41 mouse cellular contexts compared by ENCODE assay signal in the genomic region with DNA sequence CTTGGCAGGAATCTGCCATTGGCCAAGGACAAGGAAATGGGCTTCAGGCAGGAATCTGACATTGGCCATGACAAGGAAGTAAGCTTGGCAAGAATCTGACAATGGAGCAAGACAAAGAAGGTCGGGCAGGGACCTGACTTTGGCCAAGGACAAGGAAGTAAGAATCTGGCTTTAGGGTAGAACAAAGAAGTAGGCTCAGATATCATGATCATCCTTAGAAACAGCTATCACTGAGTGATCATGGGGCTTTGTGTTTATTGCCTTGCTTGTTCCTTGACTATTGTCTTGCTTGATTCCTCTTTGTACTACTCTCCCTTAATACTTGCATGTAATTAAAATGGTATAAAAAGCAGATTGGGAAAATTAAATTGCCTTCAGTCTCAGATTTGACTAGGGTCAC. TPM values are rescaled to one million over a fixed set of nuclear protein-coding genes. Genes with fewer than 3 reads are reported as not detected.
"Had no signal": no experiment of that assay in that cellular context is flagged by ENCODE, and none has a peak within 500 bp of the region (broad histone marks: within the 10 kb centered on the region; RNA-seq: fewer than 3 reads in every experiment).

No protein-coding gene starts in this region.

RNA-seq across cellular contexts. Expression of a gene that starts 9.9 kb away (rescaled TPM):
- total RNA-seq: hematopoietic stem cell, adult 5-6 weeks; layer of hippocampus, adult 2 months; layer of hippocampus, adult 8-10 months; layer of hippocampus, postnatal 25 days; layer of hippocampus, postnatal 36 days; left cerebral cortex, adult 18-20 months; left cerebral cortex, adult 2 months; left cerebral cortex, adult 8-10 months had no signal
- polyA plus RNA-seq: heart, embryonic 14.5 days; inflammation-experienced regulatory T-cells, adult 6 months had no signal

RNA-seq across cellular contexts. Expression of a gene that starts 18.7 kb away (rescaled TPM):
- total RNA-seq: heart, postnatal 10 days; heart, postnatal 14 days; heart, postnatal 25 days; heart, postnatal 36 days; heart, postnatal 4 days; hematopoietic stem cell, adult 5-6 weeks; hindbrain, postnatal 0 days; layer of hippocampus, adult 18-20 months; layer of hippocampus, adult 2 months; layer of hippocampus, adult 8-10 months; layer of hippocampus, postnatal 14 days; layer of hippocampus, postnatal 25 days; layer of hippocampus, postnatal 36 days; left cerebral cortex, adult 18-20 months; left cerebral cortex, adult 8-10 months had no signal
- polyA plus RNA-seq: heart, embryonic 12.5 days; heart, embryonic 13.5 days; heart, embryonic 14.5 days; heart, embryonic 15.5 days; heart, embryonic 16.5 days; heart, postnatal 0 days; hindbrain, embryonic 10.5 days; hindbrain, embryonic 11.5 days; hindbrain, embryonic 12.5 days; hindbrain, embryonic 14.5 days; hindbrain, embryonic 16.5 days; hindbrain, postnatal 0 days; inflammation-experienced regulatory T-cells, adult 6 months; intestine, embryonic 14.5 days; intestine, embryonic 15.5 days; intestine, embryonic 16.5 days; intestine, postnatal 0 days; kidney, adult 2 months; kidney, embryonic 14.5 days; kidney, embryonic 15.5 days; kidney, embryonic 16.5 days; kidney, postnatal 0 days; large intestine, adult 2 months had no signal

RNA-seq across cellular contexts. Expression of a gene that starts 23.0 kb away (rescaled TPM):
- total RNA-seq: hematopoietic stem cell, adult 5-6 weeks had no signal
- polyA plus RNA-seq: inflammation-experienced regulatory T-cells, adult 6 months had no signal

RNA-seq across cellular contexts. Expression of a gene that starts 30.8 kb away (rescaled TPM):
- total RNA-seq: heart, postnatal 10 days; heart, postnatal 14 days; heart, postnatal 25 days; heart, postnatal 36 days; heart, postnatal 4 days; hematopoietic stem cell, adult 5-6 weeks; hindbrain, postnatal 0 days; layer of hippocampus, adult 18-20 months; layer of hippocampus, adult 2 months; layer of hippocampus, adult 8-10 months; layer of hippocampus, postnatal 10 days; layer of hippocampus, postnatal 14 days; layer of hippocampus, postnatal 25 days; layer of hippocampus, postnatal 36 days had no signal
- polyA plus RNA-seq: heart, embryonic 12.5 days; heart, embryonic 14.5 days; heart, embryonic 15.5 days; heart, embryonic 16.5 days; heart, postnatal 0 days; hindbrain, embryonic 10.5 days; hindbrain, embryonic 11.5 days; hindbrain, embryonic 12.5 days; hindbrain, embryonic 13.5 days; hindbrain, embryonic 14.5 days; hindbrain, embryonic 15.5 days; hindbrain, embryonic 16.5 days; inflammation-experienced regulatory T-cells, adult 6 months had no signal
